Mouse (Mus musculus) lung, embryonic 14.5 days (tissue): ENCODE measurements at regions not wholly inside any gene's neighbourhood (a gene's known extent, or its start where the extent isn't known, plus 50 kb on each side); places are given as distances from the start of the nearest gene placed in this dataset.
A peak's percentile ranks its signal among the peaks of the same experiment; 100 is the strongest.

Experiments used
- ATAC-seq: fragments of 200-750 bp; cut with Nextera tagmentation; 2 replicates; pipeline ENCODE4 v1.8.0; 2017; ENCODE audit warnings: mild to moderate bottlenecking, moderate TSS enrichment, moderate library complexity; ENCODE audit not compliant: insufficient read depth
- DNase-seq: peaks from one replicate; pipeline ENCODE4 v3.0.0-alpha.2; 2015
- H3K27ac ChIP-seq: fragments of 300-500 bp; sonication (generic); 2 replicates; pipeline ENCODE4 v1.5.1; 2014; ENCODE audit warnings: low read depth, mild to moderate bottlenecking, moderate library complexity
- H3K27me3 ChIP-seq: fragments of 300-500 bp; sonication (generic); 2 replicates; pipeline ENCODE4 v1.6.1; 2014; ENCODE audit warnings: low read length, control low read depth; ENCODE audit not compliant: insufficient read depth
- H3K36me3 ChIP-seq: fragments of 300-500 bp; sonication (generic); 2 replicates; pipeline ENCODE4 v1.6.1; 2014; ENCODE audit warnings: control low read depth; ENCODE audit not compliant: insufficient read depth
- H3K4me1 ChIP-seq: fragments of 300-500 bp; sonication (generic); 2 replicates; pipeline ENCODE4 v1.6.1; 2014; ENCODE audit warnings: antibody characterized with exemption, control low read depth; ENCODE audit not compliant: insufficient read depth
- H3K4me2 ChIP-seq: fragments of 300-500 bp; sonication (generic); 2 replicates; pipeline ENCODE4 v1.6.1; 2014; ENCODE audit warnings: mild to moderate bottlenecking
- H3K4me3 ChIP-seq: fragments of 300-500 bp; sonication (generic); 2 replicates; pipeline ENCODE4 v1.5.1; 2014; ENCODE audit warnings: low read depth, low read length
- H3K9ac ChIP-seq: fragments of 300-500 bp; sonication (generic); 2 replicates; pipeline ENCODE4 v1.6.1; 2014
- H3K9me3 ChIP-seq: fragments of 300-500 bp; sonication (generic); 2 replicates; pipeline ENCODE4 v1.6.1; 2016; ENCODE audit warnings: low read depth, low read length, control low read depth
- CTCF ChIP-seq: IDR thresholded peaks from 2 replicates; pipeline ENCODE4 v1.5.1; 2016; ENCODE audit warnings: antibody characterized with exemption, low read depth
- WGBS: fragments of 180-500 bp; shearing (Covaris S2); extraction: QIAGEN DNeasy Blood & Tissue Kit; methylation state at CpG from one replicate; pipeline ENCODE4 v1.1.7; 2014; 5-methylcytosine and 5-hydroxymethylcytosine counted together

- no peak for ATAC-seq
- H3K9ac ChIP-seq = no peak overlapping the region
- H3K9me3 ChIP-seq = no peaks in the 10 kb centered on the region
- TF ChIP-seq CTCF = no peak
- no peak overlapping the region for H3K27ac ChIP-seq
- no peak overlapping the region for H3K4me2 ChIP-seq
- H3K27me3 ChIP-seq = no peaks in the 10 kb centered on the region
- DNase-seq = no peak
- H3K4me3 ChIP-seq = no peak overlapping the region
- WGBS = 60% methylated on average over 2 of the region's 2 CpGs
- no peaks in the 10 kb centered on the region for H3K4me1 ChIP-seq
- no peaks in the 10 kb centered on the region for H3K36me3 ChIP-seq
Observed at GRCm38 (mm10) chr6:15950251-15950650, 229.8 kb downstream of the Mdfic start.

GRCm38 (mm10) chr6:15987334-15987733 lies 266.9 kb downstream of the Mdfic start:
- H3K4me1 ChIP-seq = no peaks in the 10 kb centered on the region
- no peaks in the 10 kb centered on the region for H3K36me3 ChIP-seq
- no peak for TF ChIP-seq CTCF
- H3K27me3 ChIP-seq = no peaks in the 10 kb centered on the region
- ATAC-seq (no peak), DNase-seq (peak; percentile 32)
- no peaks in the 10 kb centered on the region for H3K9me3 ChIP-seq
- H3K9ac ChIP-seq = no peak overlapping the region
- 45% methylated on average over 5 of the region's 5 CpGs for WGBS
- H3K4me2 ChIP-seq = no peak overlapping the region
- H3K4me3 ChIP-seq = no peak overlapping the region
- no peak overlapping the region for H3K27ac ChIP-seq
